Mouse (Mus musculus) MEL (cell line): ENCODE measurements around the gene Brf1. TPM values are rescaled to one million over a fixed set of nuclear protein-coding genes. Genes with fewer than 3 reads are reported as not detected.

ENCODE experiments used
- DNase-seq: peaks from one replicate; pipeline ENCODE4 v3.0.0; 2011; ENCODE audit warnings: low read depth, low spot score
- H3K27ac ChIP-seq: 2 replicates; pipeline ENCODE4 v1.5.1; 2012; ENCODE audit warnings: low read depth, mild to moderate bottlenecking, control low read depth, low read length, moderate library complexity; ENCODE audit not compliant: control insufficient read depth
- H3K27me3 ChIP-seq, 2 experiments: fragments of 150-350 bp in 1 of 2; sonication (generic) in 1 of 2; 2 replicates each; pipeline ENCODE4 v1.6.1; 2012; ENCODE audit warnings: low read length in 2 of 2, mild to moderate bottlenecking in 2 of 2, improper control_type of control experiment in 1 of 2, moderate library complexity in 1 of 2; ENCODE audit not compliant: insufficient read depth in 2 of 2, control insufficient read depth in 1 of 2
- H3K36me3 ChIP-seq, 2 experiments: 2 replicates each; pipeline ENCODE4 v1.6.1; 2012 to 2014; ENCODE audit warnings: low read length in 2 of 2, improper control_type of control experiment in 1 of 2, inconsistent platforms in 1 of 2, mild to moderate bottlenecking in 1 of 2; ENCODE audit not compliant: insufficient read depth in 2 of 2, control insufficient read depth in 1 of 2
- H3K4me1 ChIP-seq, 2 experiments: fragments of 150-350 bp in 1 of 2; sonication (generic) in 1 of 2; 2 replicates each; pipeline ENCODE4 v1.6.1; 2012; ENCODE audit warnings: low read length in 2 of 2, improper control_type of control experiment in 1 of 2, mild to moderate bottlenecking in 1 of 2; ENCODE audit not compliant: insufficient read depth in 2 of 2, control insufficient read depth in 1 of 2
- H3K4me3 ChIP-seq, 2 experiments: fragments of 150-350 bp in 1 of 2; sonication (generic) in 1 of 2; 2 replicates each; pipeline ENCODE4 v1.5.1; 2012; ENCODE audit warnings: low read depth in 2 of 2, low read length in 2 of 2, mild to moderate bottlenecking in 2 of 2, moderate library complexity in 2 of 2, control low read depth in 1 of 2, improper control_type of control experiment in 1 of 2; ENCODE audit not compliant: control insufficient read depth in 1 of 2, insufficient read depth in 1 of 2
- H3K79me2 ChIP-seq: 2 replicates; pipeline ENCODE4 v1.6.1; 2012; ENCODE audit warnings: mild to moderate bottlenecking, low read length, moderate library complexity; ENCODE audit not compliant: control insufficient read depth, poor library complexity, insufficient read depth
- H3K9ac ChIP-seq: 2 replicates; pipeline ENCODE4 v1.6.1; 2012; ENCODE audit warnings: low read depth, mild to moderate bottlenecking, control low read depth, low read length, moderate library complexity; ENCODE audit not compliant: control insufficient read depth, poor library complexity, severe bottlenecking
- H3K9me3 ChIP-seq: fragments of 150-350 bp; sonication (generic); replicated peaks from 2 replicates; pipeline ENCODE4 v1.6.1; 2012; ENCODE audit warnings: mild to moderate bottlenecking, low read length, improper control_type of control experiment, moderate library complexity; ENCODE audit not compliant: insufficient read depth
- CHD1 ChIP-seq: IDR thresholded peaks from 2 replicates; pipeline ENCODE4 v1.6.1; 2012; ENCODE audit warnings: low read depth, mild to moderate bottlenecking, inconsistent platforms, low read length, improper control_type of control experiment
- CHD2 ChIP-seq: IDR thresholded peaks from 2 replicates; pipeline ENCODE4 v1.6.1; 2011; ENCODE audit warnings: low read length, improper control_type of control experiment
- CTCF ChIP-seq, 3 experiments: IDR thresholded peaks in 2 of 3; conservative IDR thresholded peaks in 1 of 3; 2 replicates each; pipeline ENCODE4 v1.5.1; 2011 to 2012; ENCODE audit warnings: low read length in 3 of 3, low read depth in 2 of 3, mild to moderate bottlenecking in 2 of 3, improper control_type of control experiment in 1 of 3, inconsistent platforms in 1 of 3, mixed read lengths in 1 of 3, moderate library complexity in 1 of 3; ENCODE audit not compliant: control insufficient read depth in 1 of 3, insufficient read depth in 1 of 3, poor library complexity in 1 of 3, severe bottlenecking in 1 of 3
- E2F4 ChIP-seq: IDR thresholded peaks from 2 replicates; pipeline ENCODE4 v1.6.1; 2011; ENCODE audit warnings: low read depth, low read length, improper control_type of control experiment, borderline replicate concordance
- ELF1 ChIP-seq: IDR thresholded peaks from 2 replicates; pipeline ENCODE4 v1.6.1; 2014; ENCODE audit warnings: low read depth, mild to moderate bottlenecking, inconsistent platforms, low read length, improper control_type of control experiment, moderate library complexity
- EP300 ChIP-seq, 2 experiments: IDR thresholded peaks; 2 replicates each; pipeline ENCODE4 v1.6.1; 2011; ENCODE audit warnings: improper control_type of control experiment in 2 of 2, low read length in 2 of 2, low read depth in 1 of 2, mild to moderate bottlenecking in 1 of 2
- GABPA ChIP-seq: IDR thresholded peaks from 2 replicates; pipeline ENCODE4 v1.6.1; 2012; ENCODE audit warnings: low read depth, mild to moderate bottlenecking, inconsistent platforms, low read length, improper control_type of control experiment, moderate library complexity
- GATA1 ChIP-seq: IDR thresholded peaks from 2 replicates; pipeline ENCODE4 v1.6.1; 2011; ENCODE audit warnings: low read depth, low read length, improper control_type of control experiment
- HCFC1 ChIP-seq: IDR thresholded peaks from 2 replicates; pipeline ENCODE4 v1.6.1; 2012; ENCODE audit warnings: low read depth, mild to moderate bottlenecking, inconsistent platforms, low read length, improper control_type of control experiment, moderate library complexity
- JUND ChIP-seq: IDR thresholded peaks from 2 replicates; pipeline ENCODE4 v1.6.1; 2011; ENCODE audit warnings: low read depth, mild to moderate bottlenecking, improper control_type of control experiment, low read length
- KAT2A ChIP-seq: conservative IDR thresholded peaks from 2 replicates; pipeline ENCODE4 v1.6.1; 2012; ENCODE audit warnings: low read depth, low read length, improper control_type of control experiment, inconsistent platforms
- MAFK ChIP-seq: IDR thresholded peaks from 2 replicates; pipeline ENCODE4 v1.6.1; 2011; ENCODE audit warnings: low read depth, mild to moderate bottlenecking, low read length, improper control_type of control experiment, borderline replicate concordance
- MAX ChIP-seq: IDR thresholded peaks from 2 replicates; pipeline ENCODE4 v1.6.1; 2011; ENCODE audit warnings: low read length, improper control_type of control experiment
- MAZ ChIP-seq: IDR thresholded peaks from 2 replicates; pipeline ENCODE4 v1.6.1; 2012; ENCODE audit warnings: low read depth, mild to moderate bottlenecking, inconsistent platforms, low read length, improper control_type of control experiment
- MEF2A ChIP-seq: IDR thresholded peaks from 2 replicates; pipeline ENCODE4 v1.6.1; 2014; ENCODE audit warnings: low read depth, mild to moderate bottlenecking, inconsistent platforms, low read length, improper control_type of control experiment; ENCODE audit not compliant: poor library complexity, insufficient replicate concordance, severe bottlenecking; ENCODE audit errors: extremely low read depth
- MXI1 ChIP-seq: IDR thresholded peaks from 2 replicates; pipeline ENCODE4 v1.6.1; 2011; ENCODE audit warnings: mild to moderate bottlenecking, low read depth, low read length, improper control_type of control experiment
- NELFE ChIP-seq: IDR thresholded peaks from 2 replicates; pipeline ENCODE4 v1.6.1; 2011; ENCODE audit warnings: low read depth, low read length, improper control_type of control experiment
- POLR2A ChIP-seq, 2 experiments: IDR thresholded peaks; 2 replicates each; pipeline ENCODE4 v1.6.1; 2011 to 2012; ENCODE audit warnings: low read length in 2 of 2, mild to moderate bottlenecking in 2 of 2, control low read depth in 1 of 2, improper control_type of control experiment in 1 of 2, low read depth in 1 of 2, moderate library complexity in 1 of 2; ENCODE audit not compliant: control insufficient read depth in 1 of 2, insufficient read depth in 1 of 2, poor library complexity in 1 of 2
- POLR2AphosphoS2 ChIP-seq: IDR thresholded peaks from 2 replicates; pipeline ENCODE4 v1.6.1; 2011; ENCODE audit warnings: low read length, improper control_type of control experiment
- POLR2AphosphoS5 ChIP-seq: IDR thresholded peaks from 2 replicates; pipeline ENCODE4 v1.6.1; 2012; ENCODE audit warnings: low read depth, borderline replicate concordance, mild to moderate bottlenecking, inconsistent platforms, low read length, moderate library complexity, mixed read lengths
- RAD21 ChIP-seq: IDR thresholded peaks from 2 replicates; pipeline ENCODE4 v1.6.1; 2011; ENCODE audit warnings: mild to moderate bottlenecking, low read depth, low read length, improper control_type of control experiment
- RCOR1 ChIP-seq: IDR thresholded peaks from 2 replicates; pipeline ENCODE4 v1.6.1; 2012; ENCODE audit warnings: low read depth, mild to moderate bottlenecking, inconsistent platforms, low read length, improper control_type of control experiment
- SIN3A ChIP-seq: IDR thresholded peaks from 2 replicates; pipeline ENCODE4 v1.6.1; 2012; ENCODE audit warnings: low read length, improper control_type of control experiment, inconsistent platforms
- SMC3 ChIP-seq: IDR thresholded peaks from 2 replicates; pipeline ENCODE4 v1.6.1; 2011; ENCODE audit warnings: low read depth, low read length, improper control_type of control experiment
- TAL1 ChIP-seq: IDR thresholded peaks from 2 replicates; pipeline ENCODE4 v1.6.1; 2012; ENCODE audit warnings: mild to moderate bottlenecking, inconsistent platforms, low read length, moderate library complexity, mixed read lengths
- TBP ChIP-seq: IDR thresholded peaks from 2 replicates; pipeline ENCODE4 v1.8.0; 2011; ENCODE audit warnings: low read depth, low read length, improper control_type of control experiment
- TCF12 ChIP-seq: IDR thresholded peaks from 2 replicates; pipeline ENCODE4 v1.6.1; 2014; ENCODE audit warnings: low read depth, mild to moderate bottlenecking, inconsistent platforms, low read length, improper control_type of control experiment, moderate library complexity
- UBTF ChIP-seq: IDR thresholded peaks from 2 replicates; pipeline ENCODE4 v1.6.1; 2012; ENCODE audit warnings: low read depth, mild to moderate bottlenecking, inconsistent platforms, low read length, improper control_type of control experiment, moderate library complexity, borderline replicate concordance; ENCODE audit not compliant: insufficient read depth
- USF1 ChIP-seq: IDR thresholded peaks from 2 replicates; pipeline ENCODE4 v1.6.1; 2014; ENCODE audit warnings: low read depth, mild to moderate bottlenecking, inconsistent platforms, low read length, improper control_type of control experiment, moderate library complexity
- USF2 ChIP-seq, 2 experiments: IDR thresholded peaks; 2 replicates each; pipeline ENCODE4 v1.6.1; 2011 to 2012; ENCODE audit warnings: improper control_type of control experiment in 2 of 2, low read length in 2 of 2, borderline replicate concordance in 1 of 2, inconsistent platforms in 1 of 2, low read depth in 1 of 2, mild to moderate bottlenecking in 1 of 2; ENCODE audit not compliant: insufficient read depth in 1 of 2
- ZC3H11A ChIP-seq: IDR thresholded peaks from 2 replicates; pipeline ENCODE4 v1.6.1; 2012; ENCODE audit warnings: low read depth, mild to moderate bottlenecking, inconsistent platforms, low read length, improper control_type of control experiment
- ZKSCAN1 ChIP-seq: IDR thresholded peaks from 2 replicates; pipeline ENCODE4 v1.6.1; 2012; ENCODE audit warnings: low read depth, mild to moderate bottlenecking, inconsistent platforms, low read length, improper control_type of control experiment, moderate library complexity
- ZMIZ1 ChIP-seq: IDR thresholded peaks from 2 replicates; pipeline ENCODE4 v1.6.1; 2012; ENCODE audit warnings: low read depth, mild to moderate bottlenecking, inconsistent platforms, low read length, improper control_type of control experiment, moderate library complexity
- ZNF384 ChIP-seq: IDR thresholded peaks from 2 replicates; pipeline ENCODE4 v1.6.1; 2012; ENCODE audit warnings: low read depth, mild to moderate bottlenecking, inconsistent platforms, low read length, improper control_type of control experiment
- polyA plus RNA-seq, 2 experiments: library from polyadenylated mRNA; stranded (reverse) in 1 of 2; unstranded in 1 of 2; fragments of >175 nt in 1 of 2; fragments of >200 nt in 1 of 2; gene quantifications; 2 replicates each; pipeline versions ENCODE4 v1.2.1 to v1.2.4; 2012; ENCODE audit warnings: low replicate concordance in 2 of 2, low read depth in 1 of 2; ENCODE audit not compliant: insufficient read length in 2 of 2, insufficient read depth in 1 of 2, missing spikeins in 1 of 2
- total RNA-seq: library from RNA; depleted of rRNA; stranded (reverse); fragments of 300-350 nt; gene quantifications from 2 replicates; pipeline ENCODE4 v1.2.3, GENCODE M21; 2012; rRNA removed

The Brf1 gene
- 90.6 and 105 TPM in 2 replicates for total RNA-seq
- polyA plus RNA-seq = 100 to 1,000 TPM in 1 of 2 experiments, not detected in 1; 159 TPM

- Histone ChIP-seq H3K27ac (peak within 1 kb of the TSS; percentile 95), H3K4me3 (peak within 1 kb of the TSS; percentile 79 to 89), H3K27me3 (no peaks in the 10 kb centered on the region), H3K4me1 (peaks cover 9 to 21% of the 10 kb centered on the region in 2 experiments), H3K36me3 (peaks cover 10 to 20% of the 10 kb centered on the region in 2 experiments), H3K79me2 (peaks cover 49% of the 10 kb centered on the region), H3K9ac (peak within 1 kb of the TSS; percentile 89), H3K9me3 (no peaks in the 10 kb centered on the region)
- DNase-seq = peak; percentile 100
- no peak for TF ChIP-seq ZC3H11A
- TF ChIP-seq RAD21 = no peak
- no peak for TF ChIP-seq GATA1
- no peak for TF ChIP-seq EP300 (IDR thresholded peaks at IDR 0.05; ENCODE audit: low read depth in 1 of 2, low read length in 2 of 2)
- TF ChIP-seq ZNF384 = no peak
- TF ChIP-seq NELFE = no peak
- TF ChIP-seq MEF2A = no peak
- TF ChIP-seq UBTF = 0 out of 2 replicates have a peak, but pooled peaks have one; percentile 91
- peak in 1 of 2 experiments; percentile 82; a peak in 2 of 4 replicates for TF ChIP-seq POLR2A (IDR thresholded peaks at IDR 0.05; ENCODE audit: control insufficient read depth in 1 of 2, insufficient read depth in 1 of 2, low read depth in 1 of 2, low read length in 2 of 2, poor library complexity in 1 of 2)
- no peak for TF ChIP-seq TCF12
- TF ChIP-seq MAZ = no peak
- TF ChIP-seq USF2 (IDR thresholded peaks at IDR 0.05; ENCODE audit: borderline replicate concordance in 1 of 2, insufficient read depth in 1 of 2, low read depth in 1 of 2, low read length in 2 of 2) = no peak
- TF ChIP-seq KAT2A = no peak
- no peak for TF ChIP-seq ELF1
- TF ChIP-seq MAX = no peak
- no peak for TF ChIP-seq E2F4
- TF ChIP-seq CTCF (IDR thresholded peaks at IDR 0.05 in 2 of 3, conservative IDR thresholded peaks at IDR 0.05 in 1 of 3; ENCODE audit: control insufficient read depth in 1 of 3, insufficient read depth in 1 of 3, low read depth in 2 of 3, low read length in 3 of 3, poor library complexity in 1 of 3, severe bottlenecking in 1 of 3) = no peak
- no peak for TF ChIP-seq CHD1
- no peak for TF ChIP-seq CHD2
- no peak for TF ChIP-seq ZKSCAN1
- TF ChIP-seq USF1 = no peak
- TF ChIP-seq HCFC1 = no peak
- TF ChIP-seq SIN3A = no peak
- no peak for TF ChIP-seq JUND
- TF ChIP-seq TAL1 = no peak
- TF ChIP-seq GABPA = no peak
- no peak for TF ChIP-seq MAFK
- no peak for TF ChIP-seq SMC3
- peak; percentile 58; the same call in 1 of the 2 replicates for TF ChIP-seq POLR2AphosphoS5
- no peak for TF ChIP-seq POLR2AphosphoS2
- no peak for TF ChIP-seq MXI1
- TF ChIP-seq TBP = peak; percentile 30
- TF ChIP-seq ZMIZ1 = no peak
- TF ChIP-seq RCOR1 = no peak
These were observed at the start of gene Brf1 for GRCm38 (mm10) chr12:113000294-113001132. Gene Brf1, minus strand, starts transcription at chr12:113000704.
